Mouse (Mus musculus): Measurements from ENCODE around the gene Ndufa6. TPM values are rescaled to one million over a fixed set of nuclear protein-coding genes. Genes with fewer than 3 reads are reported as not detected.
"Not testable (repeated sequence)": the region's sequence is repeated elsewhere in the genome, so short reads cannot be mapped to it uniquely, and the experiment has no call there.

Gene Ndufa6
- 10 to 100 TPM in 25 of 26 experiments, 1 to 10 TPM in 1; 8.3 to 66.7 (median 26.3) TPM for total RNA-seq (2018; cell fraction: chromatin; rRNA removed)
- 100 to 1,000 TPM; 111 to 184 (median 147) TPM for total RNA-seq (2018; cell fraction: cytosol; rRNA removed)
- total RNA-seq (2018; cell fraction: nucleus; rRNA removed), result 10 to 100 TPM; 21.2 to 80.3 (median 44.2) TPM
- 111 to 200 TPM (median 159 TPM) in 3 replicates for polyA plus RNA-seq (2018)

DNA sequence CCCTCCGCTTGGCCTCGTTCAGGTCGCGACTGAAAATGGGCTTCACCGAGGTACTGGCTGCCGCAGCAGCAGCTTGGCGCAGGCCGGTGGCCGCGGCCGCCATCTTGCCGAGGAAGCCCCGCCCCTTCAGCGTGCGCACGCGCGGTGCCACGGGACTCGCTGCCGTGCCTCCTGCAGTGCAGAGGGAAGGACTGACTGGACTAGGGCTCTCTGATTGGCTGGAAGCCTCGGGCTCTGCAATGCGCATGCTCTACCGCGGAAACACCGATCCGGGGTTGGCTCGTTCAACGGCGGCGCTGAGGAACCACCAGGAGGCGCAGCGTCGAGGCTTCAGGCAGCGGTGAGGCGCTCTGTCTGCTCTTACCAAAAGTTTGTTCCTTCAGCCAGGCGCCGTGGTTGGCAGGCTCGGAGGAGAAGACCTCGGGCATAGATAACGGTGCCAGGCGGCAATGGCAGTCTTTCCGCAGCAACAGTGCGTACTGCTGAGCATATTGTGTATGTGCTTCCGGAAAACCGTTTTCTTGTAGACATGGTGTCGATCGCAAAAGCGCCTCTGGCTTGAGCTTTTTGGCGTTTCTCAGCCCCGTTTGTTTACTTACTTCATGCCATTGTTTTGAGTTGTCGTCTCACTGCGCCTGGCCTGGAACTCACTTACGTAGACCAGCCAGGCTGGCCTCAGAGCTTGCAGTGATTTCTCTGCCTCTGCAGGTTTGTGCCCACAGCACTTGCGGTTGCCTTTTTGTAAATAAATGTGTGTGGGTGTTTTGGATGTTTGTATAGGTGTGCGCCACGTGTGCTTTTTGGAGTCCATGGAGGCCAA, at the start of gene Ndufa6:
Gene Ndufa6 (minus strand): TSS at position 197 of the 820 bp plus-strand sequence.
- 2% methylated on average over 57 of the region's 57 CpGs for WGBS (ENCODE audit: missing documents)
- peaks cover 47% of the 10 kb centered on the region for H3K79me2 ChIP-seq (ENCODE audit: inconsistent target)
- peak within 1 kb of the TSS; percentile 94 for H3K4me3 ChIP-seq (ENCODE audit: inconsistent target)
- H3K27ac ChIP-seq, result peak within 1 kb of the TSS; percentile 70
- H3K36me3 ChIP-seq (ENCODE audit: inconsistent target), result peaks cover 14% of the 10 kb centered on the region

DNA sequence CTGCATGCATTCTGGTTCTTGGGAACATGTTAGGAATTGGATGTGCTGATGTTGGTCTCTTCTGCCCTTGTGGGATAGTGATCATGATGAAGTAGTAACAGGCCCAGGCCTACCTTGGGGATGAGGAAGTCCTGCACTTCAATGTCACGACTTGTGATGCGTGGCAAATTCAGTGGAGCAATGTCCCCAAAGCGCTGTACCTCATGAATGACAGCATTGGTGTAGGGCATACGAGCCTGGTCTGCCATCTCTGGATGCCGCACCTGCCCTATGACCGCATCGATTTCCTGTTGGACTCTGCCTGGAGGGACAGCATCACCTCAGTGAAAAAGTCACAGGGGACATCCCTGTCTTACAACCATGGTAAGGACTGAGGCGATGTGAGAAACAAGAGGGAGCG, 49.5 kb upstream of the Ndufa6 start:
- WGBS (ENCODE audit: missing documents), result 96% methylated on average over 5 of the region's 9 CpGs

DNA sequence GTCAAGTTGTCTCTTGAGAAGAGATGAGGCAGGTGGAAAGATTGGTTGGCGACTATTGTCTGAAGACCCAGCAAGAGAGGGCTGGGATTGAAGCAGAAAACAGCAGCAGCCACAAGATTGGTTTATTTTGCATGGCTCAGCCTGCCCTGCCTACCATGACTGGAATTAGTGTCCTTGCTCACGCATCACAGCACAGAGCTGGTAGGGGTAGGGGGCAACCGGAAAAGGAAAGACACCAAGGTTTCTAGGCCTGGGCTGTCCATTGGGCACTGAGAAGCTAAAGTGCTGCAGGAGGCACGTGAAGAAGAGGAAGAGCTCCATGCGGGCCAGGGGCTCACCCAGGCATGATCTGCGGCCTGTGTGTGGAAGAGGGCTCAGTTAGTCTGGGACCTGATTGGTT, 48.6 kb upstream of the Ndufa6 start:
- H3K36me3 ChIP-seq (ENCODE audit: inconsistent target), result no peaks in the 10 kb centered on the region
- H3K79me2 ChIP-seq (ENCODE audit: inconsistent target), result no peaks in the 10 kb centered on the region
- H3K27ac ChIP-seq, result no peak overlapping the region
- 86% methylated on average over 6 of the region's 6 CpGs for WGBS (ENCODE audit: missing documents)
- H3K4me3 ChIP-seq (ENCODE audit: inconsistent target), result no peak overlapping the region

More for the DNA sequence above, 49.5 kb upstream of the Ndufa6 start:
- no peaks in the 10 kb centered on the region for H3K36me3 ChIP-seq (ENCODE audit: inconsistent target)
- H3K27ac ChIP-seq, result no peak overlapping the region
- no peak overlapping the region for H3K4me3 ChIP-seq (ENCODE audit: inconsistent target)
- no peaks in the 10 kb centered on the region for H3K79me2 ChIP-seq (ENCODE audit: inconsistent target)

DNA sequence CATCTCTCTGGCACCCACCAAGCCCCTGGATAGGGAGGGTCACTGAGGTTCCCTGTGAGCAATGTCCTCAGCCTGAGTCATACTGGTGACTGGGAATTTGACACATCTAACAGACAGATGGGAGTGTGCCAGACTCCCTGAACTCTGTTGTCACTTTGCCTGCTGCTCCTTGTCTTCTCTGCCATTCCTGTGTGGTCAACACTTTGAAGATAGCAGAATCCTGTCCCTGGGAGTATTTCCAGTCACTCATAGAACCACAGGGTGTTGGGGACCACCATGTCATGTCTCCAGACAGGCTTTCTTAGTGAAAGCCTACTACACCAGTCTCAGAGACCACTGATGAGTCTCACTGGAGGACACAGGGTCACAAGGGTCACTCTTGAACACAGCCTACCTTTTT, 48.0 kb upstream of the Ndufa6 start:
- Histone ChIP-seq H3K36me3 (ENCODE audit: inconsistent target) (no peaks in the 10 kb centered on the region), H3K27ac (no peak overlapping the region), H3K4me3 (ENCODE audit: inconsistent target) (no peak overlapping the region), H3K79me2 (ENCODE audit: inconsistent target) (no peaks in the 10 kb centered on the region)

GRCm38 (mm10) chr15:82401516-82401915, 47.4 kb upstream of the Ndufa6 start:
- Histone ChIP-seq H3K36me3 (ENCODE audit: inconsistent target) (no peaks in the 10 kb centered on the region), H3K27ac (no peak overlapping the region)
- WGBS (ENCODE audit: missing documents), result 85% methylated on average over 2 of the region's 2 CpGs

DNA sequence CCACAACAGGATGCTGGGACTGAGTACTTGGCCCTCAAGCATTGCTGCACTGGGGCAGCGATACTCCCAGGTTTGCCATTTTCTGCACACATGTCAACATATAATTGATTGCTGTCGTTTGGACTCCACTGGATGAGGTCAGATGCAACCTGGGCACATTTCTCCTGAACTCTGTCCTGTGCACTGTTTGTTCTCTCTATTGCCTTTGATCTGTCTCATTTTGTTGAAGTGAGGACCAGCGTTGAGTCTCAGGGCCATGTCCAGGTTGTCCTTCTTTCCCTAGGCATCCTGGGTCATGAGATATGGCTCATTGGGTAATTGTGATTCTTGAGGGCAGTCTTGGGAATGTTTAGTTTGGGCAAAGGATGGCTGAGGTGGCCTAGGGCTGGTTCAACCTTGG, 41.8 kb upstream of the Ndufa6 start:
- WGBS (ENCODE audit: missing documents), result 93% methylated on average over 3 of the region's 3 CpGs
- H3K27ac ChIP-seq; H3K4me3 ChIP-seq (ENCODE audit: inconsistent target); H3K36me3 ChIP-seq (ENCODE audit: inconsistent target); H3K79me2 ChIP-seq (ENCODE audit: inconsistent target): not testable (repeated sequence)

More at GRCm38 (mm10) chr15:82401516-82401915, 47.4 kb upstream of the Ndufa6 start:
- Histone ChIP-seq H3K4me3 (ENCODE audit: inconsistent target) (no peak overlapping the region), H3K79me2 (ENCODE audit: inconsistent target) (no peaks in the 10 kb centered on the region)

DNA sequence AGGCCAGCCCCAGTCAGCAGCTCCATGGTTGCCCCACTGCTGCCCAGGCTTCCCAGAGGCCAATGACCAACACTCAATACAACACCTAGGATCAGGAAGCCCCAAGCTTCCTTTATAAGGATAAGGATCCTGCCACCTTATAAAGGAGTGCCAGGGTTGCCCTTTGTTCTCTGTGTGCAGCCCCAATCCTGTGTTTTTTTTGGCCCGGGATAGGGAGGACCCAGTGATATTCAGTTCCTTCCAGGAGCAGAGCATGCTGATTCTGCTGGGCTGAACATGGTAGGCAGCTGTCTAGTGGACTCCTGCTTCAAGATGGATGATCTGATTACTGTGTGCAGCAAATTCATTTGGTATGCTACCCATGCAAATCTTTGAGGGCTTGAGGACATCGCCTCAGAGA, 39.8 kb upstream of the Ndufa6 start, which contains the start of gene Cyp2d11:
Gene Cyp2d11 (minus strand): TSS at position 101 of the 400 bp plus-strand sequence.
- WGBS (ENCODE audit: missing documents), result 93% methylated on average over 2 of the region's 2 CpGs
- H3K4me3 ChIP-seq (ENCODE audit: inconsistent target); H3K36me3 ChIP-seq (ENCODE audit: inconsistent target); H3K27ac ChIP-seq; H3K79me2 ChIP-seq (ENCODE audit: inconsistent target): not testable (repeated sequence)

DNA sequence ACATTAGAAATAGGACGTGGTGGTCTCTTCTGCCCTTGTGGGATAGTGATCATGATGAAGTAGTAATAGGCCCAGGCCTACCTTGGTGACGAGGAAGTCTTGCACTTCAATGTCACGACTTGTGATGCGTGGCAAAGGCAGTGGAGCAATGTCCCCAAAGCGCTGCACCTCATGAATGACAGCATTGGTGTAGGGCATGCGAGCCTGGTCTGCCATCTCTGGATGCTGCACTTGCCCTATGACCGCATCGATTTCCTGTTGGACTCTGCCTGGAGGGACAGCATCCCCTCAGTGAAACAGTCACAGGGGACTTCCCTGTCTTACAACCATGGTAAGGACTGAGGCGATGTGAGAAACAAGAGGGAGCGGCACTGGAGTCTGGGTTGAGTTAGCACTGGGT, 35.8 kb upstream of the Ndufa6 start:
- not testable (repeated sequence) for H3K36me3 ChIP-seq (ENCODE audit: inconsistent target); H3K79me2 ChIP-seq (ENCODE audit: inconsistent target); H3K27ac ChIP-seq; H3K4me3 ChIP-seq (ENCODE audit: inconsistent target)
- WGBS (ENCODE audit: missing documents), result 90% methylated on average over 8 of the region's 10 CpGs

- H3K79me2 ChIP-seq (ENCODE audit: inconsistent target), result no peaks in the 10 kb centered on the region
- H3K27ac ChIP-seq, result no peak overlapping the region
- H3K4me3 ChIP-seq (ENCODE audit: inconsistent target), result no peak overlapping the region
- H3K36me3 ChIP-seq (ENCODE audit: inconsistent target), result no peaks in the 10 kb centered on the region
- WGBS (ENCODE audit: missing documents), result 94% methylated on average over 2 of the region's 2 CpGs
These were observed 31.6 kb upstream of the Ndufa6 start for GRCm38 (mm10) chr15:82385729-82386128.

GRCm38 (mm10) chr15:82382441-82382840, 28.3 kb upstream of the Ndufa6 start:
- H3K36me3 ChIP-seq (ENCODE audit: inconsistent target), result no peaks in the 10 kb centered on the region
- H3K27ac ChIP-seq, result no peak overlapping the region
- H3K4me3 ChIP-seq (ENCODE audit: inconsistent target), result no peak overlapping the region
- H3K79me2 ChIP-seq (ENCODE audit: inconsistent target), result no peaks in the 10 kb centered on the region
- WGBS (ENCODE audit: missing documents), result 93% methylated on average over 2 of the region's 2 CpGs

DNA sequence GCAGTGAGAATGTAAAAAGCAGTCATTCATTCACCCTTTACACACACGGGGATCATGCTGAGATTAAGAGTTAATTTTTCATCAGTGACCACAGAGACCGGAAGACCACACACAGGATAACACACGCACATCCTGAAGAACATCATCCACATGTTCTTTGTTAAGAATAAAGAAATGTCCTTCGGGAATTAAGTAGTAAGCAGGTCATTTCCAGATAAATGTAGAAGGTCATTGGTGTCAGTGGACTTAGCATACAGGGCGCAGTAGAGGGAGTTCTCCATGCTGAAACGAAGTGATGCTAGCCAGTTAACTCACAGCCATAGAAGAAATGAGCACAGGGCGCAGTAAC, 26.6 kb upstream of the Ndufa6 start:
- no peaks in the 10 kb centered on the region for H3K36me3 ChIP-seq (ENCODE audit: inconsistent target)
- WGBS (ENCODE audit: missing documents), result 55% methylated on average over 7 of the region's 7 CpGs
- no peaks in the 10 kb centered on the region for H3K79me2 ChIP-seq (ENCODE audit: inconsistent target)
- H3K27ac ChIP-seq, result no peak overlapping the region
- no peak overlapping the region for H3K4me3 ChIP-seq (ENCODE audit: inconsistent target)

DNA sequence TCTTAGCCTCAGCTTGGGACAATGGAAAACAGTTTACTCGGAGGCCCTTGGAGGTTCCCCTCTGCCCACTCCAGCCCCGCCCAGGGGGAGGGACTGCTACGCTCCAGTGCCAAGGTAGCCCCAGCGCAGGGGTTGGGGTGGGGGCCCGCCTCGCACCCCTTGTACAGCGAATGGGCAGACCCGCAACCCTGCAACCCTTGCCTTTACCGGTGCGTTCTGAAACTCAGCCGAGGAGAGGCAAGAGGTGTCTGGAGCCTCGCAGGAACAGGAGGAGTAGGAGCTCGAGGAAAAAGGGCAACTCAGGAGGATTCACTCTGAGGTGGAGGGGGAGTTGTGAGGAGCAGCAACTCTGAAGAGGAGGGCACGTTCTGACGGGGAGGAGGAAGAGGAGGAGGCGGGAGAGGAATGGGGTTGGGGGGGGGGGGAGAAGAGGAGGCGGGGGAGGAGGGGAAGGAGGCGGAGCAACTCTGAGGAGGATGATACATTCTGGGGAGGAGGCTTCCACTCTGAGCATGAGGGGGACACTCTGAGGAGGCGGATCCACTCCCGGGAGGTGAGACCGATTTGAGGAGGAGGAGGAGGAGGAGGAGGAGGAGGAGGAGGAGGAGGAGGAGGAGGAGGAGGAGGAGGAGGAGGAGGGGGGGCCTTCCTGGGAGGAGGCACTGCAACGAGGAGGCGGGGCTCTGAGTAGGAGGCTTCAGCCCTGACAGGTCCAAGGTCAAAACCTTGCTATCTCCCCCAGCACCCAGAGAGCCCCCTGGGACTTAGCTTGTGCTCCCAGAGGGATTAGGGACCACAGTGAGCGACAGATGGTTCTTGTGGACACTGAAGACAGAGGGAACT, 26.0 kb upstream of the Ndufa6 start, which contains the start of gene Cyp2d22:
Gene Cyp2d22 (minus strand): TSS at position 390 of the 843 bp plus-strand sequence.
- 8% methylated on average over 12 of the region's 24 CpGs for WGBS (ENCODE audit: missing documents)
- no peaks in the 10 kb centered on the region for H3K36me3 ChIP-seq (ENCODE audit: inconsistent target)
- H3K27ac ChIP-seq, result no peak within 1 kb of the TSS
- H3K4me3 ChIP-seq (ENCODE audit: inconsistent target), result no peak within 1 kb of the TSS
- H3K79me2 ChIP-seq (ENCODE audit: inconsistent target), result no peaks in the 10 kb centered on the region

DNA sequence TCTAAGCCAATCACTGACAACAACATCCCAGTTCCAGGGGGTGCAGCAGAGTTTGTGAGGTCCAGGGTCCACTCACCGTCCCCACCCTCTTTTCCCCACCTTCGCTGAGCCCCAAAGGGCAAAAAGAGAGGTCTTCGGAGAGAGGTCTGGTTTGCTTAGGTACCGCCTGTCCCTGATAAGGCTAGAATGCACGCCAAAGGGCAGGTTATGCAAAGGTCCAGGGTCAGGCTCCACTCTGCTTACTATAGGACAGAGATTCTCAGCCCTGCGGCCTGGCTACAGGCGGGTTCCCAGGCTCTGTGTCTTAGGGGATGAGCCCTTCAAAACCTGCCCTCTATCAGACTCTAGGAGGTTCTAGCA, 25.4 kb upstream of the Ndufa6 start:
- H3K4me3 ChIP-seq (ENCODE audit: inconsistent target), result no peak overlapping the region

DNA sequence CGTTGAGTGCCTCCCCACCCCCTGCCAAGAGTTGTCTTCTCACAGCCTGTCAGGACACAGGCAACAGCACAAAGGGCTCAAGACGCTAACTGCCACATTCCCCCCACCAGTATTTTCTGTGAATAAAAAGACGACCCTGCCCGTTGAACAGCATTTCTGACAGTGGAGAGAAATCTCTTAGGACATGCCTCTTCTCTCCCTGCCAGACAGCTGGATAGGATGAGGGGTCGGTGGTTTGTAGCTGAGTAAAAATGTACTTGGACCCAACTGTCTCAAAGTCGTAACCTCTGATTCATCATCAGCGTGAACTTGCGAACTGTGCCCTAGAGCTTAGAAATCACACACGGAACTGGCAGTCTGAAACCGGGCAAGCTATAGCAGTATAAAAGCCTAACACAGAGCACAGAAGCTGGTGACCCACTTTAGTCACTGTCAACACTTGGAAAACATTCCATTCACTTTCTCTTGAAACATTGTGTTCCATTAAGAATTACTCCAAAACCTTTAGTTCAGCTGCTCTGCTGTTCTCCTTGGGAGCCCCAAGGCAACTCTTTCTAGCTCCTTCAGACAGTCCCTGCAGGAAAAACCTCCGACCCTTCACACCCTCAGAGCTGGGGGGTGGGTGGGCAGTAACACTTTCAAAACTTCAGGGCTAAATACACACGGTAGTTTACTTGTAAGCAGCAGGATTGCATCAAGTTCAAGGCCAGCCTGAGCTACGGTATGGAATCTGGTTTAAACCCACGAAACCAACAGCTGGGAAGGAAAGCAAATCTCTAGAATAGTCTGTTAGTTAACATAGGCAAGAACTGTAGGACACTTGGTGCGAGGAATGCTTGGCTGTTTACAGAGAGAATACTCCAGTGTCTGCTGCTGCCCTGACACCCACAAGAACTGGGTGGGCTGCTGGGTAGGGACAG, 24.4 kb upstream of the Ndufa6 start:
- H3K36me3 ChIP-seq (ENCODE audit: inconsistent target), result no peaks in the 10 kb centered on the region
- H3K79me2 ChIP-seq (ENCODE audit: inconsistent target), result no peaks in the 10 kb centered on the region
- no peak overlapping the region for H3K27ac ChIP-seq
- no peak overlapping the region for H3K4me3 ChIP-seq (ENCODE audit: inconsistent target)
- 88% methylated on average over 15 of the region's 15 CpGs for WGBS (ENCODE audit: missing documents)

More for the DNA sequence above, 25.4 kb upstream of the Ndufa6 start:
- WGBS (ENCODE audit: missing documents), result 48% methylated on average over 7 of the region's 7 CpGs
- no peaks in the 10 kb centered on the region for H3K36me3 ChIP-seq (ENCODE audit: inconsistent target)
- no peak overlapping the region for H3K27ac ChIP-seq
- H3K79me2 ChIP-seq (ENCODE audit: inconsistent target), result no peaks in the 10 kb centered on the region

Data from macrophage (primary cell).